Mouse (Mus musculus): Measurements from ENCODE around the gene Myrip. TPM values are rescaled to one million over a fixed set of nuclear protein-coding genes. Genes with fewer than 3 reads are reported as not detected.
A peak's percentile ranks its signal among the peaks of the same experiment; 100 is the strongest.

Gene Myrip
- total and polyA plus RNA-seq, 2 experiments from 2014 or later: 7.0 to 25.6 TPM

DNA sequence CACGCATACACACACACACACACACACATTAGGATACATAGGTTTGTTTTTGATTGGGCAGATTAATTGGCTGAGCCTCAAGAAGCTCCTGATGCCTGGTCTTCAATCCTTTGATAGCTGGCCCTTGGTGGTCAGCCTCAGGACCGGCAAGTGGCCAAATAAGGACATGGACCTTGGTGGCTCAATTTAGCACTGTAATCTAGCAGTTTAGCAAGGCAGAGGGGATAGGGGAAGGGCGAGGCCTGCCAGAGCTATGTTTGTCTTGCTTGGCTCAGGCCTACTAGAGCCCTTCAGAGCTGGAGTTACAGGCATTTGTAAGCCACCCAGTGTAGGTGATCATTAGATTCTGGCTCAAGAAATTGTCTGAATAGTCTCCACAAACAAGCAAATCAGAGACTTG is 101.1 kb downstream of the Myrip start:
- Histone ChIP-seq H3K4me3 (ENCODE audit: low read depth, low read length) (no peak overlapping the region), H3K4me2 (ENCODE audit: low read depth, low read length, poor library complexity, severe bottlenecking) (no peak overlapping the region), H3K36me3 (ENCODE audit: insufficient read depth, low read length) (no peaks in the 10 kb centered on the region), H3K9ac (replicated peaks; ENCODE audit: low read length, poor library complexity, severe bottlenecking) (no peak overlapping the region), H3K27me3 (ENCODE audit: insufficient read depth, low read length) (no peaks in the 10 kb centered on the region), H3K27ac (ENCODE audit: low read depth, low read length) (no peak overlapping the region), H3K9me3 (ENCODE audit: low read length) (no peaks in the 10 kb centered on the region), H3K4me1 (ENCODE audit: insufficient read depth, low read length) (no peaks in the 10 kb centered on the region)
- DNase-seq (ENCODE audit: low spot score) (no peak), ATAC-seq (ENCODE audit: low FRiP score) (no peak)
- WGBS: 76% methylated on average over 3 of the region's 3 CpGs
- no peak for TF ChIP-seq CTCF (IDR thresholded peaks at IDR 0.05)

DNA sequence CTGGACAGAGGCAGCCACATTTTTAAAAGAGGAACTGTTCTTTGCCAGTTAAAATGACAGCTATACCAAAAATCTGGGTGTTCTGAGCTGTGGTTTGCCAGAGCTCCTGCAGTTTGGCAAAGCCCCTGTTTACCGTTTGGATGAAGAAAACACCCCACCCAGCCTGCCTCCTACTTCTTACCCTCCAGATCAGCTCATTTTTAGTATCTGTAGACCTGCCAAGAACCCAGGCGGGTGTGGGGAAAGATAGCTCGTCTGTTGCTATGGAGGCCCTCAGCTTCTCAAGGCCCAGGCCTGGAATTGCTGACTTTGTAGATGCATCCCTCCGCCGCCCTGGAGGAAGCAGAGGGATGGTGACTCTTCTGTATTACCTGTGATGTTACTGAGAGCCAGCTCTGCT is 102.3 kb downstream of the Myrip start:
- WGBS: 77% methylated on average over 5 of the region's 5 CpGs
- H3K9ac ChIP-seq (replicated peaks; ENCODE audit: low read length, poor library complexity, severe bottlenecking): no peak overlapping the region
- H3K36me3 ChIP-seq (ENCODE audit: insufficient read depth, low read length): no peaks in the 10 kb centered on the region
- ATAC-seq (ENCODE audit: low FRiP score) (no peak), DNase-seq (ENCODE audit: low spot score) (no peak)
- H3K4me3 ChIP-seq (ENCODE audit: low read depth, low read length): no peak overlapping the region
- no peaks in the 10 kb centered on the region for H3K27me3 ChIP-seq (ENCODE audit: insufficient read depth, low read length)
- no peak overlapping the region for H3K4me2 ChIP-seq (ENCODE audit: low read depth, low read length, poor library complexity, severe bottlenecking)
- H3K4me1 ChIP-seq (ENCODE audit: insufficient read depth, low read length): no peaks in the 10 kb centered on the region
- no peak for TF ChIP-seq CTCF (IDR thresholded peaks at IDR 0.05)
- H3K27ac ChIP-seq (ENCODE audit: low read depth, low read length): no peak overlapping the region
- H3K9me3 ChIP-seq (ENCODE audit: low read length): no peaks in the 10 kb centered on the region

DNA sequence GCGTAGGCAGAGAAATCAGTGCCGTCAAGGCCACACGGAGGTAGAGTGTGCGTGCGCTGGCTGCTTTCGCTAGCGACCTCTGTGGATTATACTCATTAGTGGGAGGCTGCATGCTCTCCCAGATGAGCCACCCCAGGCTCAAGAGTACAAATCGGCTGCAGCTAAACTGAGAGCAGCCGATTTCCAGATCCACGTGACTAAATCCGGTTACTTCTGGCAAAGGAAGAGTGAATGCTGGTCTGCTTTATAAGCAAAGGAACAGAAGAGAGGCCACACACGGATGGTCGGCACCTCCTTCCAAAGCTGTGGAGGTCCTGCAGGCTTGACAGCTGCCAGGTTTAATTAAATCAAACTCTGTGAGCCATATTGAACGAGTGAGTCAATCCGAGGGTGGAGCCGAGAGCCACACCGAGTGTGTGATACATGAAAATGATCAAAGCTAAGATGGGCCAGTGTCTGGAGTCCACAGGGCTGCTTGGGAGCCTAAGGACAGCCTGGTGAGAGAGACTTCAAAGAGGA is 108.4 kb downstream of the Myrip start:
- WGBS: 21% methylated on average over 17 of the region's 17 CpGs
- Histone ChIP-seq H3K9ac (replicated peaks; ENCODE audit: low read length, poor library complexity, severe bottlenecking) (0 out of 2 replicates have a peak overlapping the region, but pooled peaks have one; percentile 19), H3K4me1 (ENCODE audit: insufficient read depth, low read length) (0 out of 2 replicates have a peak, but pooled peaks cover 3% of the 10 kb centered on the region), H3K36me3 (ENCODE audit: insufficient read depth, low read length) (no peaks in the 10 kb centered on the region), H3K4me2 (ENCODE audit: low read depth, low read length, poor library complexity, severe bottlenecking) (0 out of 2 replicates have a peak overlapping the region, but pooled peaks have one; percentile 3), H3K27ac (ENCODE audit: low read depth, low read length) (no peak overlapping the region; the same call in 1 of the 2 replicates), H3K9me3 (ENCODE audit: low read length) (no peaks in the 10 kb centered on the region), H3K4me3 (ENCODE audit: low read depth, low read length) (no peak overlapping the region), H3K27me3 (ENCODE audit: insufficient read depth, low read length) (no peaks in the 10 kb centered on the region)
- TF ChIP-seq CTCF (IDR thresholded peaks at IDR 0.05): no peak
- DNase-seq (ENCODE audit: low spot score) (peak; percentile 15), ATAC-seq (ENCODE audit: low FRiP score) (peak; percentile 65)

DNA sequence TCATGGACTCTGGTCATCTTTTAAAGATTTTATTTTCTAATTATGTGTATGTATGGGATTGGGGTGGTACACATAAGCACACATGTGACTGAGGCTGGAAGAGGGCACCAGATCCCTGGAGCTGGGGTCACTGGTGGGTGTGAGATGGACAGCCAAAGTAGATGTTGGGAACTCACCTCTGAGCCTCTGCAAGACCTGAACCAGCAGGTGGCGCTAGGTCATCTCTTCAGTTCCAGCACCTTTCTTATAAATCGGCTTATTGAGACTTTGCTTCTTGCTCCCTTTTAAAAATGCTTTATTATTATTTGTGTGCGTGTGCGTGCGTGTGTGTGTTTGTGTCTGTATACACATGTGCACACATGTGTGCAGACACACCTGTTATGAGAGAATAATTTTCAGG is 109.1 kb downstream of the Myrip start:
- H3K27me3 ChIP-seq (ENCODE audit: insufficient read depth, low read length): no peaks in the 10 kb centered on the region
- no peaks in the 10 kb centered on the region for H3K36me3 ChIP-seq (ENCODE audit: insufficient read depth, low read length)
- H3K27ac ChIP-seq (ENCODE audit: low read depth, low read length): no peak overlapping the region
- DNase-seq (ENCODE audit: low spot score) (peak; percentile 75), ATAC-seq (ENCODE audit: low FRiP score) (no peak)
- H3K9ac ChIP-seq (replicated peaks; ENCODE audit: low read length, poor library complexity, severe bottlenecking): no peak overlapping the region
- TF ChIP-seq CTCF (IDR thresholded peaks at IDR 0.05): peak; percentile 81
- 29% methylated on average over 5 of the region's 5 CpGs for WGBS
- no peak overlapping the region for H3K4me2 ChIP-seq (ENCODE audit: low read depth, low read length, poor library complexity, severe bottlenecking)
- 0 out of 2 replicates have a peak, but pooled peaks cover 3% of the 10 kb centered on the region for H3K4me1 ChIP-seq (ENCODE audit: insufficient read depth, low read length)
- no peaks in the 10 kb centered on the region for H3K9me3 ChIP-seq (ENCODE audit: low read length)
- no peak overlapping the region for H3K4me3 ChIP-seq (ENCODE audit: low read depth, low read length)

DNA sequence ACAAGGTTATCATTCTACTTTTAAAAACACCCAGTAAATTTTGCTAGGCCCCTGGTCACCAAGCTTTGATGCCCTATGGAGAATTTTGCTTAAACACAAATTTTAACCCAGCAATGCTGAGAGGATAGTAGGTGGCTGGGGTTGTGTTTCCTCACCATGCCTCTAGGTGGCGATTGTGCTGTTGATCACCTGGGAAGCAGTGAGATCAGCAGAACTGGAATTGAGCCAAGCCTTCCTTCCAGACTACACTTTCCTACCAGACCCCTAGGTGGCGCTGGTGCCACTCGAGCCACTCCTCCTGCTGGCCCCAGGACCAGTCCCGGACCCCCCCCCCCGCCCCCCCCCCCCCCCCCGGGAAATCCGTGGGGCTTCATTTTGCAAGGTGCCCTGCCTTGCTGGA is 114.2 kb downstream of the Myrip start:
- Histone ChIP-seq H3K27me3 (ENCODE audit: insufficient read depth, low read length) (no peaks in the 10 kb centered on the region), H3K9me3 (ENCODE audit: low read length) (no peaks in the 10 kb centered on the region), H3K4me3 (ENCODE audit: low read depth, low read length) (no peak overlapping the region), H3K4me1 (ENCODE audit: insufficient read depth, low read length) (no peaks in the 10 kb centered on the region), H3K9ac (replicated peaks; ENCODE audit: low read length, poor library complexity, severe bottlenecking) (no peak overlapping the region), H3K27ac (ENCODE audit: low read depth, low read length) (no peak overlapping the region), H3K36me3 (ENCODE audit: insufficient read depth, low read length) (no peaks in the 10 kb centered on the region), H3K4me2 (ENCODE audit: low read depth, low read length, poor library complexity, severe bottlenecking) (no peak overlapping the region)
- peak; percentile 91 for DNase-seq (ENCODE audit: low spot score)
- ATAC-seq (ENCODE audit: low FRiP score): 0 out of 2 replicates have a peak, but pooled peaks have one; percentile 38
- WGBS: 0% methylated on average over 3 of the region's 7 CpGs
- TF ChIP-seq CTCF (IDR thresholded peaks at IDR 0.05): peak; percentile 76

DNA sequence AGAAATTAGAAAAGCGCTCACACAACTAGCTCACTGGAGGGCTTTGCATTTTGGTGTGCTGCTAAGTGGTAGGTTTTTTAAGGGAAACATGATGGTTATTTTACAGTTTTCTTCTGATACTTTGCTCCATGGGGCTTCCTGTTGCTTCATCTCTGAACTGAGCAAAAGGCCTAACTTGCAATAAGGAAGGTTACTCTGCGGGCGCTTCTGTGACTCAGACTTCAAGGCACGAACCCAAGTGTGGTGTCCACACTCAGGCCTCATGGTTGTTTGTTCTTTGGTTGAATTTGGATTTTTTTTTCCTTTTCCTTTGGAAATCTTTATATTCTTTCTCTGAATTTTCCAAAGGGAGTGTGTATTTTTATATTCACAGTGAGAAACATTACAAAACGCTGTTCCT is 114.8 kb downstream of the Myrip start:
- Histone ChIP-seq H3K4me2 (ENCODE audit: low read depth, low read length, poor library complexity, severe bottlenecking) (no peak overlapping the region), H3K4me1 (ENCODE audit: insufficient read depth, low read length) (no peaks in the 10 kb centered on the region), H3K36me3 (ENCODE audit: insufficient read depth, low read length) (no peaks in the 10 kb centered on the region), H3K27ac (ENCODE audit: low read depth, low read length) (peak overlapping the region; percentile 47; the same call in 1 of the 2 replicates), H3K27me3 (ENCODE audit: insufficient read depth, low read length) (no peaks in the 10 kb centered on the region), H3K9me3 (ENCODE audit: low read length) (no peaks in the 10 kb centered on the region), H3K4me3 (ENCODE audit: low read depth, low read length) (no peak overlapping the region), H3K9ac (replicated peaks; ENCODE audit: low read length, poor library complexity, severe bottlenecking) (no peak overlapping the region)
- no peak for DNase-seq (ENCODE audit: low spot score)
- 80% methylated on average over 5 of the region's 5 CpGs for WGBS
- no peak for ATAC-seq (ENCODE audit: low FRiP score)
- no peak for TF ChIP-seq CTCF (IDR thresholded peaks at IDR 0.05)
